Mouse (Mus musculus): ENCODE results near the gene Smim12.

GRCm38 (mm10) chr4:127237271-127237670 lies 6.3 kb upstream of the Smim12 start:
- TF ChIP-seq GATA1 (IDR thresholded peaks at IDR 0.05; ENCODE audit: borderline replicate concordance, low read length) (no peak), FLI1 (IDR thresholded peaks at IDR 0.05; ENCODE audit: low read length) (no peak)

All from megakaryocyte, embryonic 14.5 days (primary cell).